Mouse (Mus musculus) cerebellum, adult 8-10 months (tissue): ENCODE measurements at regions not wholly inside any gene's neighbourhood (a gene's known extent, or its start where the extent isn't known, plus 50 kb on each side); places are given as distances from the start of the nearest gene placed in this dataset.

Source experiments
- DNase-seq: peaks from one replicate; pipeline ENCODE4 v3.0.0; 2022

DNA sequence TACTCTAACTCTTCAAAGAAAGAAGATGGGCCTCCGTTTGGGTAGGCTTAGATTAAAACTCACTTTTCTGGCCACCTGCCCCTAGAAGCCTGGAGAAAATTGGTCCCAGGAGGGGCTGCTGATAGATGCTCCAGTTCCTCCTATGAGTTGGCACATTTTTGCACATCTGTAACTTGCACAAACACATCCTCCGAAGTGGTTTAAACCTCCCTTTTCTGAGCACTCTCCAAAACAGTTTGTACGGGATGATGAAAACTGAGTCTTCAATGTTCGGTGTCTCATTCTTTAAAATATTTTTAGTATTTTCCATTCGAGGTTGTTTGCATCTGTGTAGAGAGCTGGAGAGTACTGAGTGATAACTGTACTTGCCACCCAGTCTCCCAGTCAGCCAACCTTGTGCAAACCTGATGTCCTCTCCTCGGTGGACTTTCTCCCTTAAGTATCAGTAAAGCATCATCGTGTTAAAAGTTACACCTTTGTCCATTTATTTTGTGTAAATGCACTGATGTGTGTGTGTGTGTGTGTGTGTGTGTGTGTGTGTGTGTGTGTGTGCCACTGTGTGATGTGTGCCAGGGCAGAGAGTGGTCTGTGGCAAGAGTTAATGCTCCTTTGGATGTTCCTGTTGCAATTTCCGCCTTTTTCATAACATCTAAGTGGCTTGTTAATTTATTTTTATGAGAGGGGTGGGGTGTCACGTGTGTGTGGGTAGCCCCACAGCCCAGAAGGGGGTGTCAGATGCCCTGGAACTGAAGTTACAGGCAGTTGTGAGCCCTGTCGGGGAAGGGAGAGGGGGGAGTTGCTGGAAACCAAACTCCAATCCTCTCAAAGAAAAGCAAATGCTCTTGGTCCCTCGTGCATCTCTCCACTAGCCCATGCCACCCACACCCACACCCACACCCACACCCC, 51.8 kb upstream of the Hnrnpa3 start:
- no peak for DNase-seq

DNA sequence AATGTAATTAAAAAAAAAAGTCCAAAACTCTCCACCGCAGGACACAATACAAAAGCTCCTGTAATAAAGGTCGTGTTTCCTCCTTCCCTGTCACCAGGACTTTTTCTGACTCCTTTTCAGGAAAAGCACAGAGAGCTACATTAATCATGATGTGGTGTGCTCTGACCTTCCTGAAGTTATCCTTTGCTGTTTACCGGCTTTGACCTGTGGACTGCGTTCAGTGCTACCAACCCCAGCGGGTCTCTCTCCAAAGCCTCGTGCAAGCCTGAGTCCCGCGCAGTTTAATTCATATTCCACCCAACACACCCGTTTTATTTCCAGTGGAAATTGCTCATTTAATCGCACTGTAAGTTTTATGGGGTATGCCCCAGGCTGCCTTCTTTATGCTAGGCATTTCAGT, 51.1 kb upstream of the Hnrnpa3 start:
- no peak for DNase-seq

DNA sequence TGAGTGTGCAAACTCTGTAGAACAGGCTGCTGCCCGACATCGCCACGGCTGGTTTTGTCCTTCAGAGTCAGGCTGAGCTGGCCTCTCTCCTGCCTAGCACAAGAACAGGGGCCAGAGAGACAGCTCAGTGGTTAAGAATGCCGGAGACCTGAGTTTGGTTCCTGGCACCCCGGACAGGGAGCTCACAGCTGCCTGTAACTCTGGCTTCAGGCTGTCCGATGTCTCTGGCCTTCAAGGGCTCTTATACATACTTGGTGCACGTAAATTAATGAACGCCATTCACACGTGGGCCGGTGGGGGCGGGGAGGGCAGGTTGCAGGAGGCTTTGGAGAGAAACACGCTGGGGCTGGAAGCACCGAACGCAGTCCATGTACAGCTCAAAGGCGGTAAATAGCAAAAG, 50.6 kb upstream of the Hnrnpa3 start:
- no peak for DNase-seq

DNA sequence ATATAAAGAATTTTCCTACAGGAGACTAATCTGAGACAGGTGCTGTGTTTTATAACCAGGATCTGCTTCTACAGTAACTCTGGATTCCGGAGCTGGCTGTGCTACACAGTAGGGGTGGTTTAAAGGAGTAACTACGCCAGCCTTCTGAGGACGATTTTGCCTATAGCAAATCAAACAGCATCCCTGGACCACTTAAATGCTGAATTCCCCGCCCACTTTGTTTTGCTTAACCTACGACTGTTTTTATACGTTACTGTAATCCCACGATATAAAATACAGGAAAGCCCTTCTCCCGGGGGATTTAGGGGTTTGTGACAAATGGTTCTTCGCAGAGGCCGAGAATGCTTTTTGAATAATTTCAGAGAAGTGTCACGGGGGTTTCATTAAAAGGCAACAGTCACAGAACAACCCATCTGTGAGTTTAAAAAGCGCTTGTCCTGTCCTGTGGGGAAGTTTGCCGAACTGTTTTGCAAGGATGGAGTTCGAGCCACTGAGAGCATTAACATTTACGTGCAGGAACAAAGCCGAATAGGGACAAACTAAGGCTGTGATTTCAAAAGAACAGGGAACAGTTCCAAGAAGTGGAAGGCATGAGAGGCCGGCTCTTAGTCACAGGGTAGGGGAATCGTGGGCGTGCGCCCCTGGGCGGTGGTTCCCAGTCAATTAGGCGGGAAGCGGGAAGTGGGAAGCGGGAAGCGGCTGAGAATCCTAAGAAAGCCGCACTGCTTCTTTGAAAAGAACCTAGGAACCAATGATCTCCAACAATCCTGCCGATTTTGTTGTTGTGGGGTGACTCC, 49.7 kb upstream of the Hnrnpa3 start:
- DNase-seq: no peak
